Comparison of ENCODE assay signal across 22 mouse cellular contexts in the genomic region with DNA sequence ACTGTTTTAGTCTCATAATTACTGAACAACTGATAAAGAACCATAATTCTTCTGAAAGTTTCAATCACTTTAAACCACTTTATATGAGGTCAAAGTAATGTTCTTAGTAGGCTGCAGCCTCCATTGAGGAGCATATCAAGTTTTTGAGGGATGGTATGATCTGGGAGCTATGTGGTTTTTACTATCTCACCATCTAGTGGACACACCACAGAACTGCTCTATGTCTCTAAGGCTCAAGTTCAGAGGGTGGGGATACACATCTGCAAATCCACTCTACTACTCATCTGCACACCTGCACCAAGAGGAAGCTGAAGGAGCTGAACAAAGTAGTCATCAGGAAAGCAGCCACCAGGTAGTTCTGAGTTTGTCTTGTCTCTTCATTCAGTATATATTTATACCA.
A peak's percentile ranks its signal among the peaks of the same experiment; 100 is the strongest.
DNase-seq lines count a peak whose midpoint lies in the region; ATAC-seq and TF ChIP-seq lines count a peak whose summit lies in the region.
"Had no signal": no experiment of that assay in that cellular context is flagged by ENCODE, and none has a peak within 500 bp of the region (broad histone marks: within the 10 kb centered on the region; RNA-seq: fewer than 3 reads in every experiment).

No protein-coding gene starts in this region.

- ATAC-seq in frontal cortex, adult (ENCODE audit: low TSS enrichment): peak; percentile 55; the same call in 1 of the 2 replicates
- ATAC-seq: hindbrain, embryonic 16.5 days had no signal

- no peak for DNase-seq in frontal cortex, postnatal 14 days (ENCODE audit: low spot score in 2 of 2)
- DNase-seq in layer of hippocampus, adult 2 months (ENCODE audit: low spot score in 2 of 2): no peak
- DNase-seq in layer of hippocampus, adult 18-20 months (ENCODE audit: low spot score in 2 of 2): no peak
- DNase-seq in A20 (ENCODE audit: low read depth, low spot score) (peak; percentile 37), R1 (ENCODE audit: low read depth, low spot score) (peak; percentile 2)
- no peak for DNase-seq in natural killer cell, adult 2 months (ENCODE audit: low spot score in 2 of 2)
- DNase-seq in left cerebral cortex, postnatal 14 days (ENCODE audit: low spot score in 2 of 2): no peak
- DNase-seq: adrenal gland, adult 8-10 months; cerebellum, adult 9-10 months; gastrocnemius, postnatal 10 days; heart, adult 18-20 months; heart, postnatal 4 days; kidney, adult 18-20 months; kidney, postnatal 36 days; midbrain, embryonic 14.5 days; thymus, postnatal 36 days had no signal

- intact Hi-C loops in left cerebral cortex, postnatal 14 days (cut with DNase I): loop anchor here (10.0 kb wide), 1 partner anchor 356 kb away; the partner anchor contains the start of gene Atp7a

- no peak overlapping the region for H3K27ac ChIP-seq in layer of hippocampus, adult 2 months
- H3K27ac ChIP-seq: heart, embryonic 15.5 days; limb, embryonic 13.5 days; liver, embryonic 14.5 days had no signal

- TF ChIP-seq CTCF in layer of hippocampus, adult 2 months (conservative IDR thresholded peaks at IDR 0.05): peak; percentile 52

- no peak overlapping the region for H3K4me3 ChIP-seq in layer of hippocampus, adult 2 months
- H3K4me3 ChIP-seq: heart, embryonic 15.5 days; limb, embryonic 13.5 days; megakaryocyte, embryonic 14.5 days had no signal

Comparison
In these comparisons a context has a peak if more than half of its experiments do, and no peak if none do; other contexts are left out.
1. DNase-seq: peak in A20 (single experiment) and R1 (single experiment); none in frontal cortex, postnatal 14 days (0 of 2), layer of hippocampus, adult 2 months (0 of 2), layer of hippocampus, adult 18-20 months (0 of 2), natural killer cell, adult 2 months (0 of 2) and left cerebral cortex, postnatal 14 days (0 of 2).